Mouse (Mus musculus): Measurements from ENCODE around the gene Hbs1l. TPM values are rescaled to one million over a fixed set of nuclear protein-coding genes. Genes with fewer than 3 reads are reported as not detected.
"Not testable (repeated sequence)": the region's sequence is repeated elsewhere in the genome, so short reads cannot be mapped to it uniquely, and the experiment has no call there.

The Hbs1l gene
- total RNA-seq, 2 experiments from 2014 or later = 70.1 to 74.9 TPM

DNA sequence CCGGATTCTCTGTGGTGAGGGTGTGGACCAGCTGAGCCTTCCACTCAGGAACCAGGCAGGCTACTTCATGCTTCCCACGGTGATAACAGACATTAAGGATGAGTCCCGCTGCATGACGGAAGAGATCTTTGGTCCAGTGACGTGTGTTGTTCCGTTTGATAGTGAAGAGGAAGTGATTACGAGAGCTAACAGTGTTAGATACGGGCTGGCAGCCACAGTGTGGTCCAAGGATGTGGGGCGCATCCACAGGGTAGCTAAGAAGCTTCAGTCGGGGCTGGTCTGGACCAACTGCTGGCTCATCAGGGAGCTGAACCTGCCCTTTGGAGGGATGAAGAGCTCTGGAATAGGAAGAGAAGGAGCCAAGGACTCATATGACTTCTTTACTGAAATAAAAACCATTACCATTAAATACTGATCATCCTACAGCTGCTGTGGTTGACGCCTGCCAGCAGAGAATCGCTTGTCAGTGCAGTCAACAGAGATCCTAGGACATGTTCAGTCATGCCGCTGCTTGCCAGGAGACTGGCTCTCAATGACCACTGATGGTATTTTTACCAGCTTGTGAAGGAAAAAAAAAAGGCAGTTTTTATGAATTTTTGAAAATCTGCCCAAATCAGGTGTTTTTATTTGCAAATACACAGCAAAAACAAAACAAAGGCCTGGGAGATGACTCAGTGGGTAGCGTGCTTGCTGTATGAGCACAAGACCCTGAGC lies 99.8 kb downstream of the Hbs1l start:
- no peak for DNase-seq (ENCODE audit: low spot score)
- intact Hi-C loops (cut with DNase I) = no loop called here

GRCm38 (mm10) chr10:21398873-21399425 lies 103.2 kb downstream of the Hbs1l start:
- DNase-seq (ENCODE audit: low spot score); intact Hi-C loops (cut with DNase I): not testable (repeated sequence)

GRCm38 (mm10) chr10:21399622-21400021 lies 103.8 kb downstream of the Hbs1l start:
- intact Hi-C loops (cut with DNase I) = no loop called here
- DNase-seq (ENCODE audit: low spot score) = no peak

DNA sequence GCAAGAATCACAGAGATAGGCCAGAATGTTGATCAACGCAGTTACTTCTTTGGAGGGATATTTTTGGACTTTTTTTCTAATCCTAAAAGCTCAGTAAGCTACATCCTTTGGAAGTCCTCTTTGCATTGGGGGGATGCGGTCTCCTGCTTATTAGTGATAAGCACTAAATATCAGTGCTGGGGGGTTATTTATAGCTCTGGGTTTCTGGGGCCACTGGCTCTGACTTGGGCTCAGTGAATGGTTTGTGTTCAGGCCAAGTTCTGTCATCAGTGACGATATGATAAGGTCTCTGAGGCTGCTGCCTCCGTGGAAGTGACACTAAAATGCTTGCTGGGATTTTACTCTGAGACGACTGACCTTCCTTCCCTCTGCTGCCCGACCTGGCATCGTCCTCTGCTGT lies 104.3 kb downstream of the Hbs1l start:
- intact Hi-C loops (cut with DNase I) = no loop called here
- DNase-seq (ENCODE audit: low spot score) = no peak

- no peak for DNase-seq (ENCODE audit: low spot score)
- intact Hi-C loops (cut with DNase I) = no loop called here
Observed at GRCm38 (mm10) chr10:21400453-21400852, 104.7 kb downstream of the Hbs1l start.

GRCm38 (mm10) chr10:21401259-21401658 lies 105.5 kb downstream of the Hbs1l start:
- intact Hi-C loops (cut with DNase I) = no loop called here
- DNase-seq (ENCODE audit: low spot score) = no peak

DNA sequence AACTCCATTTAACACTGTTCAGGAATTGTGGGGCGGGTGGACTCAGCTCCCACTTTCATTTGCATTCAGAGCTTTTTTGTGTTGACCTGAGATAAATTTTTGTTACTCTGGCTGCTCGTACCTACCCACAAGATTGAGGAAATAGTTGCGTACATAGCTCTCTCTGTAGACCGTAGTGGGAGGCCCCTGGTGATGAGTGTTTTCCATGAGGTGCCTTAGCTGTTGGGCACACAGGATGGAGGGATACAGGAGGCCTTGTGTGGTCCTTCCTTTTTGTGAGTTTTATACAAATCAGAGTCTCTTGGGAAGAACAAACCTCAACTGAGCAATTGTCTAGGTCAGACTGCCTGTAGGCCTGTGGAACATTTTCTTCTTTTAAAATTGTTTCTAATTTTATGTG lies 109.0 kb downstream of the Hbs1l start:
- intact Hi-C loops (cut with DNase I) = no loop called here
- no peak for DNase-seq (ENCODE audit: low spot score)

- DNase-seq (ENCODE audit: low spot score) = no peak
- intact Hi-C loops (cut with DNase I) = no loop called here
Observed at GRCm38 (mm10) chr10:21405707-21406534, 110.1 kb downstream of the Hbs1l start.

DNA sequence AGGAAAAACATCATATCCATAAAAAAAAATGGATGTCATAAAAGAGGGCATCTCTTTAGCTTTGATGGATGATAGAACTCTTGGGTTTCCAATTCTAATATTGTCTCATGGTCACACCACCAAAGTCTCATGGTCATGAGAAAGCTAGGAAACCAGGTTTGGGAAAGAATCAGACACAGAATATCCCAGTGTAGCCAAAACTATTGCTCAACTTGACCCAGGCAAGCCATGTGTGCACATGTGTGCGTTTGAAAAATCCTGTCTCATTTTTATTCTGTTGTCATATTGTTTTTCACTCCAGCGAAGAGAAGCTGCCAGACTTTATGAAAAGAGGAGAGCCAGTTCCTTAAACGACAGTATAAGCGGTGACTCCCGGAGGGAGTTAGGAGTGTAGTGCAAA lies 114.9 kb downstream of the Hbs1l start:
- no peak for DNase-seq (ENCODE audit: low spot score)
- intact Hi-C loops (cut with DNase I) = no loop called here

DNA sequence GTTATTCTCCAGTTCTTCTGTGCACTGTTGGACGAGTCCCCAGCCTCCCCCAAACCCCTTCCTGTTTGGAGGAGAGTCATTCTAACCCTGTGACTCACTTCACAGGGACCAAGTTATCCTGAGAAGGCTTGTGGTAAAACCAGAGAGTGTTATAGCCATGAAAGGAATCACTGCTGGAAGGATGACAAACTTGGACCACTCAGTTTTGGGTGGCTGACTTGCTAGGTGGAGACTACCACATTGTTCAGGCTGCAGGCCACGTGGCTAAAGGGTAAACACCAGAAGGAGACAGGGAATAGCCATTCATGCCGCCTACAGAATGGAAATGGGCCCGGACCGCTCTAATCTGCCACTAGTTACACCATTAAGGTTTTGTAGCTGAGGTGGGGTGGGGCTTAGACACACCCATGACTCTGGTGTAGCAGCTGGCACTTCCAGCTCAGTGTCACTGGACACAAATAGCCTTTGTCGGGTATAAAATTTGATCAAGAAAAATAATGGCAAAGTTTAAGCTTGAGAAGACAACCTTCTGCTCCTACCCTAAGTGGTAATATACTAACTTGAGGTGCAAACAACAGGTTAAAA lies 115.9 kb downstream of the Hbs1l start:
- DNase-seq (ENCODE audit: low spot score) = no peak
- intact Hi-C loops (cut with DNase I) = no loop called here

GRCm38 (mm10) chr10:21415031-21415430 lies 119.3 kb downstream of the Hbs1l start:
- intact Hi-C loops (cut with DNase I) = no loop called here
- no peak for DNase-seq (ENCODE audit: low spot score)

GRCm38 (mm10) chr10:21416184-21416583 lies 120.4 kb downstream of the Hbs1l start:
- no peak for DNase-seq (ENCODE audit: low spot score)
- intact Hi-C loops (cut with DNase I) = no loop called here

Other genes starting within 250 kb of the Hbs1l start
- under 1 TPM in 1 of 2 experiments, not detected in 1; 0.23 TPM for gene Myb, start 135.0 kb upstream of the Hbs1l start, total RNA-seq (2021)
- not detected for gene Aldh8a1, start 81.3 kb downstream of the Hbs1l start, total RNA-seq (2021)